Mouse (Mus musculus) liver, adult 2 months (tissue): ENCODE data around the gene Ap2a1.

Experiments used
- CTCF ChIP-seq: fragments of 200-500 bp; IDR thresholded peaks from 2 replicates; pipeline ENCODE4 v1.5.1; 2011; ENCODE audit warnings: low read depth, low read length, control low read depth
- POLR2A ChIP-seq: fragments of 200-500 bp; IDR thresholded peaks from 2 replicates; pipeline ENCODE4 v1.6.1; 2011; ENCODE audit warnings: low read length, control low read depth; ENCODE audit not compliant: insufficient read depth; ENCODE audit errors: extremely low read depth

- peak; percentile 73 for TF ChIP-seq POLR2A
- TF ChIP-seq CTCF = no peak
These were observed 74.8 kb downstream of the Ap2a1 start for GRCm38 (mm10) chr7:44854356-44855031.
